Mouse (Mus musculus) embryonic facial prominence, embryonic 11.5 days (tissue): ENCODE results near the gene Psma6. TPM values are rescaled to one million over a fixed set of nuclear protein-coding genes. Genes with fewer than 3 reads are reported as not detected.
"Not testable (repeated sequence)": the region's sequence is repeated elsewhere in the genome, so short reads cannot be mapped to it uniquely, and the experiment has no call there.

Experiments
- ATAC-seq: fragments of 200-750 bp; cut with Nextera tagmentation; replicated peaks from 2 replicates; pipeline ENCODE4 v1.8.0; 2017; ENCODE audit warnings: low read depth; ENCODE audit not compliant: insufficient number of reproducible peaks, low FRiP score, low TSS enrichment
- DNase-seq: peaks from one replicate; pipeline ENCODE4 v3.0.0-alpha.2; 2015; ENCODE audit warnings: low spot score
- H3K27ac ChIP-seq: fragments of 300-500 bp; sonication (generic); replicated peaks from 2 replicates; pipeline ENCODE4 v1.5.1; 2014; ENCODE audit warnings: mild to moderate bottlenecking, low read depth, low read length, control low read depth
- H3K27me3 ChIP-seq: fragments of 300-500 bp; sonication (generic); 2 replicates; pipeline ENCODE4 v1.6.1; 2014; ENCODE audit warnings: mild to moderate bottlenecking, low read length, moderate library complexity, mixed read lengths; ENCODE audit not compliant: control insufficient read depth, insufficient read depth
- H3K36me3 ChIP-seq: fragments of 300-500 bp; sonication (generic); replicated peaks from 2 replicates; pipeline ENCODE4 v1.6.1; 2014; ENCODE audit warnings: low read depth, mild to moderate bottlenecking, low read length, moderate library complexity, mixed read lengths; ENCODE audit not compliant: control insufficient read depth, insufficient read depth
- H3K4me1 ChIP-seq: fragments of 300-500 bp; sonication (generic); 2 replicates; pipeline ENCODE4 v1.6.1; 2014; ENCODE audit warnings: low read length, mixed read lengths; ENCODE audit not compliant: control insufficient read depth, insufficient read depth
- H3K4me2 ChIP-seq: fragments of 300-500 bp; sonication (generic); 2 replicates; pipeline ENCODE4 v1.6.1; 2014; ENCODE audit warnings: low read depth, mild to moderate bottlenecking, control low read depth, low read length, moderate library complexity
- H3K4me3 ChIP-seq: fragments of 300-500 bp; sonication (generic); 2 replicates; pipeline ENCODE4 v1.5.1; 2014; ENCODE audit warnings: low read depth, low read length, control low read depth
- H3K9ac ChIP-seq: fragments of 300-500 bp; sonication (generic); replicated peaks from 2 replicates; pipeline ENCODE4 v1.6.1; 2014; ENCODE audit warnings: mild to moderate bottlenecking, control low read depth, low read length
- H3K9me3 ChIP-seq: fragments of 300-500 bp; sonication (generic); replicated peaks from 2 replicates; pipeline ENCODE4 v1.6.1; 2016; ENCODE audit warnings: mild to moderate bottlenecking, low read length, inconsistent platforms, mixed read lengths; ENCODE audit not compliant: control insufficient read depth
- WGBS: fragments of 180-500 bp; shearing (Covaris S2); extraction: QIAGEN DNeasy Blood & Tissue Kit; methylation state at CpG from one replicate; pipeline ENCODE4 v1.1.7; 2014; 5-methylcytosine and 5-hydroxymethylcytosine counted together
- polyA plus RNA-seq: library from polyadenylated mRNA; unstranded; fragments of >200 nt; fragmentation: Nextera tagmentation; extraction: Ambion mirVana; gene quantifications from 2 replicates; pipeline ENCODE4 v1.2.1, GENCODE M21; 2014

Psma6 gene
- 523 and 533 TPM in 2 replicates for polyA plus RNA-seq

DNA sequence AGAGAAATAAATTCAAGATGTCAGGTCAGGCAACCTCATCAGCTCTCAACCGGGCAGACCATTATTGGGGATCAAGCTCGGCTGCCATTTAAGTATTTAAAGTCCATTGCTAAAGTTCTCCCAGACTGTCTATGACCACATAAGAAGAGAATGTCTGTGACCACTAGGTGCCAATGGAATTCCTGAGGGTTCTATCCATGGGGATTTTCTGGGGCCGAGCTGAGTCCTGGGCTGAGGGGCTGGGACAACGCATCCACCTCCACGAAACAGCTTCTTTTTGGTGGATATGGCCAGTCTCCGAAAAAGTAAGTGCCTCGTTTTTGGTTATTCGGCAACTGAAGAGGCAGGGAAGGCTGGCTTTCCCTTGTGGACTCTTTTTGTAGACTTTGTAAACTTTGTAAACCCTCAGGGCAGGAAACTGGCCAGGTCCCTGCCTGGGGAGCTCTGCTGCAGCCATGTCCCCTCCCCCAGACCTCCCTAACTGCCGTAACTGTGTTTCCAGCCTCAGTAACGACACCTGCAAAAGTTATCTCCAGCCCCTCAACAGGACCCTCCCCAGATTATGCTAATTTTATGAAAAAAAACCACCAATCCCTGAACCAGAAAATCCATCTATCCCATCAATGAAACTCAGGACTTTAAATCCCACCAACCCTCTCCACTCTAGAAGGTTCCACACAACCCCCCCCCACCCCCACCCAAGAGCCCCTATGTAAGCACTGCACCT lies at the start of gene Psma6:
Gene Psma6 (plus strand): TSS at position 200 of the 727 bp plus-strand sequence.
- no peak within 1 kb of the TSS for H3K27ac ChIP-seq
- no peak for ATAC-seq
- no peak for DNase-seq
- no peaks in the 10 kb centered on the region for H3K4me1 ChIP-seq
- no peaks in the 10 kb centered on the region for H3K27me3 ChIP-seq
- H3K36me3 ChIP-seq = no peaks in the 10 kb centered on the region
- 72% methylated on average over 10 of the region's 10 CpGs for WGBS
- H3K4me3 ChIP-seq = no peak within 1 kb of the TSS
- no peak within 1 kb of the TSS for H3K9ac ChIP-seq
- no peak within 1 kb of the TSS for H3K4me2 ChIP-seq
- H3K9me3 ChIP-seq = no peaks in the 10 kb centered on the region

DNA sequence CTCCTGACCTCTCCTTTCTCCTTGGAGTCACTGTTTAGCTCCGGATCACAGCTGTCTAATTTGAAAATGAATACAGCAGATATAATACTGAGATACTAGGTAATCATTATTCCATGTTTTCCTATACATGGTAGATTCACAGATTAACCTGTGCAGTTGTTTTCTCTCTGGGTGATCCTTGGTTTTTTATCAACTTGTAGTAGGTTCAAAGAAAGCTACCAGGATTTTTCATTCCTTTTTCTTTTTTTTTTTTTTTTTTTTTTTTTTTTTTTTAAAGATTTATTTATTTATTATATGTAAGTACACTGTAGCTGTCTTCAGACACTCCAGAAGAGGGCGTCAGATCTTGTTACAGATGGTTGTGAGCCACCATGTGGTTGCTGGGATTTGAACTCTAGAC lies 45.5 kb upstream of the Psma6 start:
- ATAC-seq, DNase-seq, H3K4me2 ChIP-seq, H3K9ac ChIP-seq, H3K4me3 ChIP-seq, H3K4me1 ChIP-seq, H3K9me3 ChIP-seq, H3K36me3 ChIP-seq, H3K27me3 ChIP-seq, H3K27ac ChIP-seq: not testable (repeated sequence)
- WGBS = 96% methylated on average over 1 of the region's 2 CpGs

DNA sequence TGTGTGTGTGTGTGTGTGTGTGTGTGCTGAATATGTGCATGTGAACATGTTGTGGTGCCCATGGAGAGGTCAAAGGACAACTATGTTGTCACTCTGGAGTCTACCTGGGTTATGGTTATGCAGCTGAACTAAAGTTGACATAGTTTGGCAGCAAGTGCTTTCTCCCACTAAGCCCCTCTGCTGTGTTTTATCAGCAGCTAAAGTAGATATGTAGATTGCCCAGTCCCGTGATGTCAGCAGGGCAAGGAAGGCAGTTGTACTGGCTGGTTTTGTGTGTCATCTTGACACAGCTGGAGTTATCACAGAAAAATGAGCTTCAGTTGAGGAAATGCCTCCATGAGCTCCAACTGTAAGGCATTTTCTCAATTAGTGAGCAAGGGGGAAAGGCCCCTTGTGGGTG lies 41.0 kb upstream of the Psma6 start:
- H3K4me2 ChIP-seq, H3K9me3 ChIP-seq, H3K9ac ChIP-seq, H3K4me3 ChIP-seq, H3K36me3 ChIP-seq, H3K27me3 ChIP-seq, DNase-seq, H3K4me1 ChIP-seq, ATAC-seq, H3K27ac ChIP-seq: not testable (repeated sequence)
- WGBS = 64% methylated on average over 1 of the region's 1 CpGs

DNA sequence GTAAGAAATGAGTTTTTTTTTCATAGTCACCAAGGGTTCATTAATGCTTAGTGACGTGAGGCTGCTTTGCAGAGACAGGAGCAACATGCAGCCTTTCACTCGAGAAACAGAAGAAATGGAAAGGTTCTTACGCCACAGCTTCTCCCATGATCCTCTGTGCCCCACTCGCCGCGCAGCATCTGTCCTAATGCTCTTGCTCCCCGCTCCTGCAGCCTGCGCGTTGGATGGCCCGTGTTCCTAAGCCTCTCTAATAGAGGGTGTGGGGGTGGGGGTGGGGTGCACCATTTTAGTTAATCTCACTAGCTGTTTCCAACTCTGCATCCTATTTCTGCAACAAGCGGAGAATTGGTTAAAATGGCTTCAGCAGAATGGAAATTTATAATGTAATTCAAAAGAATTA lies 40.0 kb upstream of the Psma6 start:
- WGBS = 84% methylated on average over 11 of the region's 11 CpGs
- Histone ChIP-seq H3K4me2 (no peak overlapping the region), H3K9ac (no peak overlapping the region), H3K9me3 (no peaks in the 10 kb centered on the region), H3K4me3 (no peak overlapping the region), H3K27me3 (no peaks in the 10 kb centered on the region), H3K27ac (no peak overlapping the region), H3K36me3 (no peaks in the 10 kb centered on the region), H3K4me1 (no peaks in the 10 kb centered on the region)
- DNase-seq (no peak), ATAC-seq (no peak)

DNA sequence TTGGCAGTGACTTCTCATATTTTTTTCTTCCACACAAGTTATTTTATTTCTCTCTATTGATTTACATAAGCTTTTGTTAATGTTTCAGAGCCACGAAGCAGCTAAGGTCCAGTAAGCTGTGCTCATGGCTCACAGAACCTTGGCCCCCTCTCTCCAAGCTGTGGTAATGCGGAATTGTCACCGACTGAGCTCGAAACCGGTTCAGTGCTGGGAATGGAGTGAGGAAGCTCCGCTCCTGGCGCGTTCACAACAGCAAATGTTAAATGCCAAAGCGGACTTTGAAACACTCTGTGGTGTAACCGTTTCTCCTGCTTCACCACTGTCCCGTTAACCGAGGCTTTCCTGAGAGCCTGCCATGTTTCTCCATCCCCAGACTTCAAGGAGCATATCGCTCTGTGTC lies 39.4 kb upstream of the Psma6 start:
- WGBS = 82% methylated on average over 13 of the region's 13 CpGs
- no peaks in the 10 kb centered on the region for H3K4me1 ChIP-seq
- no peak overlapping the region for H3K4me3 ChIP-seq
- DNase-seq = no peak
- no peak overlapping the region for H3K9ac ChIP-seq
- no peak overlapping the region for H3K27ac ChIP-seq
- no peaks in the 10 kb centered on the region for H3K36me3 ChIP-seq
- H3K4me2 ChIP-seq = no peak overlapping the region
- no peaks in the 10 kb centered on the region for H3K9me3 ChIP-seq
- no peak for ATAC-seq
- H3K27me3 ChIP-seq = no peaks in the 10 kb centered on the region

DNA sequence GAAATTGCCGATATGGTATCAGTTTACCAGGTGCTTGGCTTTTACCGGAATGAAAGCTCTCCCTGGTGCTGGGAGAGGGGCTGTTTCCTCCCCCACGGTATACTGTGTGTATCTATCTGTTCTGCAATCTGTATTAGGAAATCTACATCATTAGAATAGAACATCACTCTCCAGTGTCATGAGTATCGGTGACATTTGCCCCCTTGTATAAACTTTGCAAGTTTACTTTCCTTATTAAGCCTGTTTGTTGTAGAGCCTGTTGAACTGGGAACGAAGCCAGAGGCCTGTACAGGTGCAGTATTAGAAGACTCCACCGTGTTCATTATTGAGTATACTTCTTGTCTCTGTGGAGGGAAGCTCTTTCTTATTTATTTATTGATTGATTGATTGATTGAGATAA lies 30.6 kb upstream of the Psma6 start:
- Histone ChIP-seq H3K9ac (no peak overlapping the region), H3K4me2 (no peak overlapping the region), H3K4me3 (no peak overlapping the region), H3K27ac (no peak overlapping the region), H3K36me3 (no peaks in the 10 kb centered on the region), H3K27me3 (no peaks in the 10 kb centered on the region), H3K4me1 (no peaks in the 10 kb centered on the region), H3K9me3 (no peaks in the 10 kb centered on the region)
- DNase-seq (no peak), ATAC-seq (no peak)
- WGBS = 74% methylated on average over 6 of the region's 6 CpGs

DNA sequence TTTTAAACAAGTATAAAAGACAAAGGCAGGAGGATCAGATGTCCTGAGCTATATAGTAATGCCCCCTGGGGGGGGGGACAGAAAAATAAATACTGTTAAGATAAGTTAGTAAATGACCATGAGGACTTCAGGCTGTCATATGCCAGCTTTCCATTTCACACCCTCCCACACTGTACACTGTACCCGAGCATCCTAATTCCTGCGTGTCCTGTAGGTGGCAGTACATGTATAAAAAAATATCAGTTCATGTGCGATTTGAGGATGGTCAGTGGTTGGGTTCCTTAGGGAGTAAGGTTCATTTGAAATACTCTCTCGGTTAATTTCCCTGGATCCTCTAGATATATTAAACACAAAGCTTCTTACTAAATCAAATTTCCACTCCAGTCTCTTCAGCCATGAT lies 29.1 kb upstream of the Psma6 start:
- Histone ChIP-seq H3K27me3 (no peaks in the 10 kb centered on the region), H3K4me2 (no peak overlapping the region), H3K36me3 (no peaks in the 10 kb centered on the region), H3K4me1 (no peaks in the 10 kb centered on the region), H3K27ac (no peak overlapping the region), H3K9ac (no peak overlapping the region), H3K4me3 (no peak overlapping the region), H3K9me3 (no peaks in the 10 kb centered on the region)
- ATAC-seq = 0 out of 2 replicates have a peak, but pooled peaks have one; percentile 59
- peak; percentile 58 for DNase-seq
- WGBS = 57% methylated on average over 4 of the region's 4 CpGs

DNA sequence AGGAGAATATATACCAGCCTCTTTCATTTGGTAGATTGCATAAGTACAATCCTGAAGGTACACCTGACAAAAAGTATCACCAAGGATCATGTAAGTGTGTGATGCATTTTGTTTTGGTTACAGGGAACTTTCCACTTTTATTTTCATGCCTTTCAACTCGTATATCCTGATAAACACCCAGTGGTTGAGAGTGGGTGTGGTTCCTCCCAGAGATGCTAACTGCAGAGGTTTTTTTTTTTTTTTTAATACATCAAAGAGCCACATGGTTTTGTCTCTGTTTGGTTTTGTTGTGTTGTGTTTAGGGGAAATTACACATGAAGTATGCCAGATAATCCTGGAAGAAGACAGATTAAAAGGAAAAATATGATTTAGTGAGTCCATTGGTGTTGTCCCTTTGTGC lies 26.7 kb upstream of the Psma6 start:
- ATAC-seq (no peak), DNase-seq (no peak)
- Histone ChIP-seq H3K27me3 (no peaks in the 10 kb centered on the region), H3K27ac (no peak overlapping the region), H3K4me2 (no peak overlapping the region), H3K9me3 (no peaks in the 10 kb centered on the region), H3K9ac (no peak overlapping the region), H3K4me3 (no peak overlapping the region), H3K36me3 (no peaks in the 10 kb centered on the region), H3K4me1 (no peaks in the 10 kb centered on the region)
- WGBS = 68% methylated on average over 1 of the region's 1 CpGs
